Mouse (Mus musculus): Measurements from ENCODE around the gene Psors1c2.

DNA sequence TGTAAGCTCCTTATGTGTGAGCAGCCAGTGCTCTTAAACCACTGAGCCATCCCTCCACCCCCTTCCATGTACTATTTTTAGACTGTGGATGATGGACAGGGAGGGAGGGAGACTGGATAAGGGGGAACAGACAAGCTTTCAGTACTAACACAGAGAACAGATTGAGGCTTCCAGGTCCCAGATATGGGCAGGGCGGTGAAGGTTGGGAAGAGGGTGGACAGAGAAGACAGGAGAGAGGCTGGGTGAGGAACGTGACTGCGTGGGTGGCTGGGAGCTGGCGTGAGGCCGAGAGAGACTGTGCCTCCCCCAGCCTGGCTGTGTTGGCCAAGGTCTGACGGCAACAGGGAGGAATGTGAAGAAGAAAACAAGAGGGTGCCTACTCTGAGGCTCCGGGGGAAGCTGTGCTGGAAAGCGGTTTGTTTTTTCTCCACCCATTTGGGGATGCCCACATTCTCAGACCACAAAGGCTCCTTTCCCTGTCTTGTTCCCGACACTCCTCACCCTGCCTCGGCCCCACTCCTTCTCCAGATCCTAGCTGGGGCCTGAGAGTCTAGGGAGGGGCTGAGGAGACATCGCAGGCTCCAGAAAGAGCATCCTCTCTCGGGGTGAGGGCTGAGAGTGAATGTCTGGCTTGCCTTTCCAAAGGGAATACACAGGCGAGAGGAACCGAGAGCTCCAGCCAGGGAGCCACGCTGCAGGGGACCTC, 16.6 kb downstream of the Psors1c2 start:
- TF ChIP-seq CTCF (IDR thresholded peaks at IDR 0.05; ENCODE audit: low read depth): no peak
- TF ChIP-seq EP300 (IDR thresholded peaks at IDR 0.05; ENCODE audit: low read depth): peak; percentile 55; the same call in 1 of the 2 replicates
